Comparison of ENCODE assay signal across 9 mouse cellular contexts in genomic region chr13:30603936-30604335, GRCm38 (mm10). TPM values are rescaled to one million over a fixed set of nuclear protein-coding genes. Genes with fewer than 3 reads are reported as not detected.
DNase-seq lines count a peak whose midpoint lies in the region; ATAC-seq and TF ChIP-seq lines count a peak whose summit lies in the region.
"Had no signal": no experiment of that assay in that cellular context is flagged by ENCODE, and none has a peak within 500 bp of the region (broad histone marks: within the 10 kb centered on the region; RNA-seq: fewer than 3 reads in every experiment).

No protein-coding gene starts in this region.

- no peaks in the 10 kb centered on the region for H3K9me3 ChIP-seq in neural tube, embryonic 15.5 days (replicated peaks)
- no peaks in the 10 kb centered on the region for H3K9me3 ChIP-seq in midbrain, embryonic 14.5 days (ENCODE audit: control insufficient read depth, low read length)
- H3K9me3 ChIP-seq: heart, embryonic 15.5 days had no signal

- peak; percentile 31 for TF ChIP-seq CTCF in lung, adult 2 months (IDR thresholded peaks at IDR 0.05; ENCODE audit: insufficient read depth, low read length)
- peak; percentile 59; the same call in 1 of the 2 replicates for TF ChIP-seq CTCF in embryonic fibroblast, embryonic 13.5 days (IDR thresholded peaks at IDR 0.05; ENCODE audit: borderline replicate concordance, insufficient read depth, low read length)

- no peak overlapping the region for H3K27ac ChIP-seq in embryonic fibroblast, embryonic 13.5 days (ENCODE audit: insufficient read depth, low read length)
- no peak overlapping the region for H3K27ac ChIP-seq in neural tube, embryonic 15.5 days (replicated peaks)
- H3K27ac ChIP-seq in midbrain, embryonic 14.5 days (replicated peaks; ENCODE audit: low read depth, low read length): no peak overlapping the region
- H3K27ac ChIP-seq: heart, embryonic 15.5 days had no signal

- H3K4me3 ChIP-seq in lung, adult 2 months (replicated peaks; ENCODE audit: extremely low read depth, low read depth, low read length): no peak overlapping the region
- no peak overlapping the region for H3K4me3 ChIP-seq in embryonic fibroblast, embryonic 13.5 days (ENCODE audit: insufficient read depth, low read length)
- no peak overlapping the region for H3K4me3 ChIP-seq in neural tube, embryonic 15.5 days (replicated peaks)
- no peak overlapping the region for H3K4me3 ChIP-seq in midbrain, embryonic 14.5 days (replicated peaks; ENCODE audit: low read depth, low read length)
- H3K4me3 ChIP-seq: heart, embryonic 15.5 days had no signal

- ATAC-seq in neural tube, embryonic 15.5 days (ENCODE audit: low FRiP score): no peak
- ATAC-seq in midbrain, embryonic 14.5 days (ENCODE audit: low FRiP score, low TSS enrichment): no peak

- no peaks in the 10 kb centered on the region for H3K27me3 ChIP-seq in splenic B cell, adult 2 months (ENCODE audit: control insufficient read depth, insufficient read depth, low read length, poor library complexity, severe bottlenecking)
- H3K27me3 ChIP-seq in neural tube, embryonic 15.5 days (replicated peaks): no peaks in the 10 kb centered on the region
- H3K27me3 ChIP-seq in midbrain, embryonic 14.5 days (ENCODE audit: control insufficient read depth, insufficient read depth, low read length): no peaks in the 10 kb centered on the region
- H3K27me3 ChIP-seq: heart, embryonic 15.5 days had no signal

- no peak overlapping the region for H3K4me2 ChIP-seq in neural tube, embryonic 15.5 days
- H3K4me2 ChIP-seq in midbrain, embryonic 14.5 days (ENCODE audit: low read length): no peak overlapping the region
- H3K4me2 ChIP-seq: heart, embryonic 15.5 days; lung, embryonic 14.5 days had no signal

- H3K4me1 ChIP-seq in lung, adult 2 months (ENCODE audit: control insufficient read depth, insufficient read depth, low read length): no peaks in the 10 kb centered on the region
- peaks cover 4% of the 10 kb centered on the region; the same call in 1 of the 2 replicates for H3K4me1 ChIP-seq in embryonic fibroblast, embryonic 13.5 days (ENCODE audit: control insufficient read depth, insufficient read depth, low read length)
- H3K4me1 ChIP-seq in neural tube, embryonic 15.5 days: no peaks in the 10 kb centered on the region
- H3K4me1 ChIP-seq in midbrain, embryonic 14.5 days (ENCODE audit: control insufficient read depth, insufficient read depth, low read length): no peaks in the 10 kb centered on the region
- H3K4me1 ChIP-seq: heart, embryonic 15.5 days had no signal

- no peak for DNase-seq in lung, adult 2 months
- DNase-seq in lung, postnatal 36 days: no peak
- DNase-seq in layer of hippocampus, adult 8-10 months (ENCODE audit: low spot score in 2 of 2): peak; percentile 22 to 39
- DNase-seq in splenic B cell, adult 2 months (ENCODE audit: low read depth, low spot score): peak; percentile 67
- no peak for DNase-seq in midbrain, embryonic 14.5 days
- DNase-seq: lung, embryonic 14.5 days had no signal

- H3K9ac ChIP-seq in neural tube, embryonic 15.5 days (replicated peaks): no peak overlapping the region
- H3K9ac ChIP-seq in midbrain, embryonic 14.5 days (replicated peaks; ENCODE audit: low read length): no peak overlapping the region
- H3K9ac ChIP-seq: heart, embryonic 15.5 days; lung, embryonic 14.5 days had no signal

- no peak for TF ChIP-seq POLR2A in lung, adult 2 months (IDR thresholded peaks at IDR 0.05; ENCODE audit: borderline replicate concordance, extremely low read depth, low read depth, low read length)
- no peak for TF ChIP-seq POLR2A in embryonic fibroblast, embryonic 13.5 days (IDR thresholded peaks at IDR 0.05; ENCODE audit: low read depth, low read length)

- no peaks in the 10 kb centered on the region for H3K36me3 ChIP-seq in splenic B cell, adult 2 months (ENCODE audit: control insufficient read depth, insufficient read depth, low read length, poor library complexity, severe bottlenecking)
- no peaks in the 10 kb centered on the region for H3K36me3 ChIP-seq in neural tube, embryonic 15.5 days
- H3K36me3 ChIP-seq in midbrain, embryonic 14.5 days (ENCODE audit: control insufficient read depth, insufficient read depth, low read length): no peaks in the 10 kb centered on the region
- H3K36me3 ChIP-seq: heart, embryonic 15.5 days had no signal

- 53% methylated on average over 9 of the region's 9 CpGs for WGBS in lung, adult 2 months
- WGBS in neural tube, embryonic 15.5 days: 78% methylated on average over 9 of the region's 9 CpGs
- 83% methylated on average over 9 of the region's 9 CpGs for whole genome bisulfite sequencing in midbrain, embryonic 14.5 days

RNA-seq across cellular contexts. Expression of gene Dusp22, which starts 55.9 kb away (rescaled TPM):
- 14.8 and 23.7 TPM in 2 replicates for polyA plus RNA-seq in lung, adult 2 months (2012; rRNA removed)
- 10.5 and 11.9 TPM in 2 replicates for polyA plus RNA-seq in embryonic fibroblast, embryonic 13.5 days (2011; ENCODE audit: insufficient read length, low read depth, missing spikeins)
- 10 to 100 TPM; 23.1 to 25.5 (median 23.9) TPM for total RNA-seq in layer of hippocampus, adult 8-10 months (2022)
- polyA plus RNA-seq in neural tube, embryonic 15.5 days (2015; fragmentation: Nextera tagmentation; extraction: Ambion mirVana): 34.2 and 35.6 TPM in 2 replicates
- polyA plus RNA-seq in midbrain, embryonic 14.5 days (2014; fragmentation: Nextera tagmentation; extraction: Ambion mirVana): 23.4 and 27.9 TPM in 2 replicates

RNA-seq across cellular contexts. Expression of gene Uqcrfs1, which starts 58.8 kb away (rescaled TPM):
- polyA plus RNA-seq in lung, adult 2 months (2012; rRNA removed): 93.1 and 111 TPM in 2 replicates
- polyA plus RNA-seq in embryonic fibroblast, embryonic 13.5 days (2011; ENCODE audit: insufficient read length, low read depth, missing spikeins): 78.2 and 82.3 TPM in 2 replicates
- total RNA-seq in layer of hippocampus, adult 8-10 months (2022): 100 to 1,000 TPM; 133 to 144 (median 138) TPM
- 300 and 323 TPM in 2 replicates for polyA plus RNA-seq in neural tube, embryonic 15.5 days (2015; fragmentation: Nextera tagmentation; extraction: Ambion mirVana)
- 302 TPM in 2 replicates for polyA plus RNA-seq in midbrain, embryonic 14.5 days (2014; fragmentation: Nextera tagmentation; extraction: Ambion mirVana)

Comparison
In these comparisons a context has a peak if more than half of its experiments do, and no peak if none do; other contexts are left out.
1. DNase-seq: peak in layer of hippocampus, adult 8-10 months (2 of 2) and splenic B cell, adult 2 months (single experiment); none in lung, adult 2 months (single experiment), lung, postnatal 36 days (single experiment) and midbrain, embryonic 14.5 days (single experiment).